Mouse (Mus musculus) lung, embryonic 16.5 days (tissue): ENCODE measurements around the gene Bcat1. TPM values are rescaled to one million over a fixed set of nuclear protein-coding genes. Genes with fewer than 3 reads are reported as not detected.

ENCODE experiments used
- ATAC-seq: fragments of 200-750 bp; cut with Nextera tagmentation; 2 replicates; pipeline ENCODE4 v1.8.0; 2017; ENCODE audit warnings: low read depth, mild to moderate bottlenecking, moderate library complexity
- H3K27ac ChIP-seq: fragments of 300-500 bp; sonication (generic); 2 replicates; pipeline ENCODE4 v1.5.1; 2014; ENCODE audit warnings: mild to moderate bottlenecking, control low read depth, low read length
- H3K27me3 ChIP-seq: fragments of 300-500 bp; sonication (generic); 2 replicates; pipeline ENCODE4 v1.6.1; 2014; ENCODE audit warnings: low read depth, low read length, mixed read lengths; ENCODE audit not compliant: control insufficient read depth, insufficient read depth
- H3K36me3 ChIP-seq: fragments of 300-500 bp; sonication (generic); 2 replicates; pipeline ENCODE4 v1.6.1; 2014; ENCODE audit warnings: low read length; ENCODE audit not compliant: control insufficient read depth, insufficient read depth
- H3K4me1 ChIP-seq: fragments of 300-500 bp; sonication (generic); replicated peaks from 2 replicates; pipeline ENCODE4 v1.6.1; 2014; ENCODE audit warnings: low read length, mixed read lengths; ENCODE audit not compliant: control insufficient read depth, insufficient read depth
- H3K4me2 ChIP-seq: fragments of 300-500 bp; sonication (generic); 2 replicates; pipeline ENCODE4 v1.6.1; 2014; ENCODE audit warnings: low read depth, low read length, control low read depth
- H3K4me3 ChIP-seq: fragments of 300-500 bp; sonication (generic); 2 replicates; pipeline ENCODE4 v1.5.1; 2014; ENCODE audit warnings: mild to moderate bottlenecking, low read length, control low read depth
- H3K9ac ChIP-seq: fragments of 300-500 bp; sonication (generic); 2 replicates; pipeline ENCODE4 v1.6.1; 2014; ENCODE audit warnings: low read length, control low read depth
- H3K9me3 ChIP-seq: fragments of 300-500 bp; sonication (generic); 2 replicates; pipeline ENCODE4 v1.6.1; 2016; ENCODE audit warnings: low read length; ENCODE audit not compliant: control insufficient read depth
- WGBS: fragments of 180-500 bp; shearing (Covaris S2); extraction: QIAGEN DNeasy Blood & Tissue Kit; methylation state at CpG from one replicate; pipeline ENCODE4 v1.1.7; 2014; 5-methylcytosine and 5-hydroxymethylcytosine counted together
- polyA plus RNA-seq: library from polyadenylated mRNA; unstranded; fragments of >200 nt; fragmentation: Nextera tagmentation; extraction: Ambion mirVana; gene quantifications from 2 replicates; pipeline ENCODE4 v1.2.1, GENCODE M21; 2015

The Bcat1 gene
- polyA plus RNA-seq, 1 experiment from 2014 or later, result 3.7 TPM

DNA sequence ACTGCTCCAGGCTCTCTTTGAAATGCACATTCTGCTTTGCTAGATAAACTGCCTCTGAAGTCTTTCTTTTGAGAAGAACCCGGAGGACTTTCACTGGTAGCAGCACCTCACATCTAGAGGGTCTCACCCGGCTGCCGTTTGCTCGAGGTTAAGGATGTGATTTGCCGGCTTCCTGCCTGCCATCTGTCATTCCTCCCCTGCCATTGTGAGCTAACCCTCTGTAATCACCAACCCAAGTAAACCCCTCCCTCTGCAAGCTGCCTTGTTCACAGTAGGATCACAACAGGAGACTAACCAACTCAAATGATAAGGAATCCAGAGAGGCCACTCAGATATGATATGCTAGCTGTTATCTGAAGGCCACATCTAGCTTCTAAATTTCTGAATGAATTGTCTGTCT lies 53.6 kb downstream of the Bcat1 start:
- Histone ChIP-seq H3K9ac (no peak overlapping the region), H3K4me2 (no peak overlapping the region), H3K27ac (no peak overlapping the region), H3K4me3 (no peak overlapping the region), H3K4me1 (no peaks in the 10 kb centered on the region), H3K36me3 (no peaks in the 10 kb centered on the region), H3K27me3 (no peaks in the 10 kb centered on the region), H3K9me3 (peaks cover 5% of the 10 kb centered on the region; the same call in 1 of the 2 replicates)
- 50% methylated on average over 5 of the region's 5 CpGs for WGBS
- ATAC-seq, result no peak

DNA sequence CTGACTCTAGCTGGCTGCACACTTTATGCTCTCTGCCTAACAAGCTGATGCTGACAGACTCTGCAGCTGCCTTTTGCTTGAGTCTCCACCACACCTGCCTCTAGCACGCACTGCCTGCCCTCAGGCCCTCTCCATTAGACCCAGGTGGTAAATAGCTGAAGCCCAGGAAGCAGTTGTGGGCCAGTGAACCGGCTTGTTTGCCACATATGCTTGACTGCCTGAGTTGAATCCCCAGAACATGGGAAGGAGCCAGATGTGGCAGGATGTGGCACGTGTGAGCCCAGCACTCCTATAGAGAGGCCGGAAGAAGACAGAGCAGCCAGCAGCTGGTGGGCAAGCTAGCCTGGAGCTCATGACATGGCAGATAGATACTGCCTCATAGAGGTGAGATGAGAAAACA lies 55.4 kb downstream of the Bcat1 start:
- H3K27me3 ChIP-seq, result no peaks in the 10 kb centered on the region
- H3K36me3 ChIP-seq, result no peaks in the 10 kb centered on the region
- H3K4me1 ChIP-seq, result no peaks in the 10 kb centered on the region
- H3K27ac ChIP-seq, result no peak overlapping the region
- ATAC-seq, result no peak
- peaks cover 5% of the 10 kb centered on the region; the same call in 1 of the 2 replicates for H3K9me3 ChIP-seq
- 89% methylated on average over 4 of the region's 4 CpGs for WGBS
- no peak overlapping the region for H3K4me2 ChIP-seq
- H3K9ac ChIP-seq, result no peak overlapping the region
- H3K4me3 ChIP-seq, result no peak overlapping the region

DNA sequence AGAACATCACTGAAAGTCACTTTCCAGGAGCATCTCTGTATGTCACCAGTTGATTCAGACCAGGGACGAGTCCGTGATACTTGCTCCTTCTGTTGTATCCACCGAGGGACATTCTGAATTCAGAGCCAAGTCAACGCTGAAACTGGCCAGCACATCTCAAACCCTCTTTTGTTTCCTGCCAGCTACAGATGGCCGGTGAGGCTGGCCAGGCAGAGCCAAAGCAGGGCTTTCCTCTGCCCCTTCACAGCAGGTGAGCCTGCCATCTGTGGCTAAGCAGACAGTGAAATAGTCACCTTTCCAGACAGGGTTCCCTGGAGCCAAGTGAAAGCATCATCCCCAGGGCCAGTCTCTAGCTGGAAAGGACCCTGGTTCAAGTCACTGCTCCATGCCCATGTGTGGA lies 57.7 kb downstream of the Bcat1 start:
- H3K27ac ChIP-seq, result no peak overlapping the region
- no peak for ATAC-seq
- H3K9ac ChIP-seq, result no peak overlapping the region
- no peak overlapping the region for H3K4me3 ChIP-seq
- 84% methylated on average over 5 of the region's 5 CpGs for WGBS
- H3K4me1 ChIP-seq, result no peaks in the 10 kb centered on the region
- H3K36me3 ChIP-seq, result no peaks in the 10 kb centered on the region
- H3K9me3 ChIP-seq, result peaks cover 7% of the 10 kb centered on the region
- no peak overlapping the region for H3K4me2 ChIP-seq
- H3K27me3 ChIP-seq, result no peaks in the 10 kb centered on the region

DNA sequence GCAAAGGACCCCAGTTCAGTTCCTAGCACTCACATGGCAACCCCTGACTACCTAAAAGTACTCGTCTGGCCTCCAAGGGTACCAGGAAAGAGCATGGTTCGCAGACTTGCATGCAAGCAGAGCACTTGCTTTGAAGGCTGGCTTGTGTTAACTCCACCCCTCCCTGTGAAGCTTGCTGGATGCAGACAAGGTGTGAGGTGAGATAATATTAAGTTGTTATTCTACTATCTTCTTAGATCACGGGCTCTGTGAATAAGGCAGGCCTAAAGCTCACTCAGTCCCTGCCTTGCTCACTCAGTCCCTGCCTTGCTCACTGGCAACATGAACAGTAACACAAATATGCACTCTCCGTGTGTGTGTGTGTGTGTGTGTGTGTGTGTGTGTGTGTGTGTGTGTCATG lies 58.5 kb downstream of the Bcat1 start:
- Histone ChIP-seq H3K36me3 (no peaks in the 10 kb centered on the region), H3K4me1 (no peaks in the 10 kb centered on the region), H3K4me3 (no peak overlapping the region), H3K27me3 (no peaks in the 10 kb centered on the region), H3K27ac (no peak overlapping the region), H3K9me3 (peaks cover 3% of the 10 kb centered on the region), H3K4me2 (no peak overlapping the region), H3K9ac (no peak overlapping the region)
- 81% methylated on average over 4 of the region's 4 CpGs for WGBS
- ATAC-seq, result no peak

DNA sequence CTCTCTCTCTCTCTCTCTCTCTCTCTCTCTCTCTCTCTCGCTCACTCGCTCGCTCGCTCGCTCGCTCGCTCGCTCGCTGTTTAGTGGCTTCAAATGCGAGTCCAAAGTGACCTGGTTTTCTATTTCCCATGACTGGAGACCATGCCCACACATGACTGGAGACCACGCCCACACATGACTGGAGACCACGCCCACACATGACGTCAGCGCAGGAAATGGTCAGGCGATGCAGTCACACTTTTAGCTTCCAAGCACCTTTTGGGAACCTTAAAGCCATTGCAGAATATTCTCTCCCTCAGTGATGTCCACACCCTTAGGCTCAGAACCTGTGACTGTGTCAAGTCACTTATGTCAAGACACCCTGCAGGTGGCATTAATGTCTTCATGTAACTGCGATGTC lies 59.3 kb downstream of the Bcat1 start:
- no peak overlapping the region for H3K9ac ChIP-seq
- peaks cover 3% of the 10 kb centered on the region for H3K9me3 ChIP-seq
- H3K4me2 ChIP-seq, result no peak overlapping the region
- H3K27ac ChIP-seq, result no peak overlapping the region
- no peaks in the 10 kb centered on the region for H3K27me3 ChIP-seq
- no peak for ATAC-seq
- 90% methylated on average over 16 of the region's 16 CpGs for WGBS
- no peak overlapping the region for H3K4me3 ChIP-seq
- H3K36me3 ChIP-seq, result no peaks in the 10 kb centered on the region
- peaks cover 4% of the 10 kb centered on the region; the same call in 1 of the 2 replicates for H3K4me1 ChIP-seq

DNA sequence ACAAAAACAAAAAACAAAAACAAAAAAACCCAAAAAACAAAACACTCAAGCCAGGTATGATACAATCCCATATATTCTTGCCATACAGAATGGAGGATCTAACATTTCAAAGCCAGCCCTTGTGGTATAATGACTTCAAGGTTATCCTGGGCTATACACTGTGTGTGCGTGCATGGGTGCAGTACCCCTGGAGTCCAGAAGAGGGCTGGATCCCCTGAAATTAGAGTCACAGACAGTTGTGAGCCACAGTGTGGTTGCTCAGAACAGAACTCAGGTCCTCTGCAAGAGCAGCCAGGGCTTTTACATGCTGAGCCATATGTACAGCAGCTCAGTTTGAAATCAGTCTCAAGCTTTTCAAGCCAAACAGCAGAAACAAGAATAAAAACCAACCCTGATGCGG lies 61.0 kb downstream of the Bcat1 start:
- Histone ChIP-seq H3K36me3 (no peaks in the 10 kb centered on the region), H3K4me3 (no peak overlapping the region), H3K4me1 (peaks cover 4% of the 10 kb centered on the region; the same call in 1 of the 2 replicates), H3K27me3 (no peaks in the 10 kb centered on the region), H3K9me3 (peaks cover 3% of the 10 kb centered on the region), H3K9ac (no peak overlapping the region), H3K4me2 (no peak overlapping the region), H3K27ac (no peak overlapping the region)
- 94% methylated on average over 2 of the region's 2 CpGs for WGBS
- ATAC-seq, result no peak

DNA sequence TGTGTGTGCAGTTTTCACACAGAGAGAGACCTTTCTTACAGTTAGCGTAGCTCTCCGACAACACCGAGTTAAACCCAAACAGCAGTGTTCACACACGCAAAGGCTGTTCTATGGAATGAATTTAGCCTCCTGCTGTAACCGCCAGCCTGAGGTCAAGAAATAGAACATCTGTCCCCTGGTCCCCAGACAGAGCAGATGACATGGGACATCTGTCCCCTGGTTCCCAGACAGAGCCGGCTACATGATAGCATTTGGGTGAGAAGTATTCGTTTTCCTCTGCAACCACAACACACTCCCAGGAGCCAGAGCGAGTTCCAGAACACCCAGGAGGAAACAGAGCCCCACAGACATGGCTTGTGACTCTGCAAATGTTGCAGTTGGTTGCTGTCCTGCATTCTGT lies 63.3 kb downstream of the Bcat1 start:
- Histone ChIP-seq H3K4me2 (no peak overlapping the region), H3K27me3 (no peaks in the 10 kb centered on the region), H3K36me3 (no peaks in the 10 kb centered on the region), H3K27ac (no peak overlapping the region), H3K4me1 (peaks cover 4% of the 10 kb centered on the region; the same call in 1 of the 2 replicates), H3K4me3 (no peak overlapping the region), H3K9ac (no peak overlapping the region), H3K9me3 (peaks cover 3% of the 10 kb centered on the region)
- 55% methylated on average over 8 of the region's 8 CpGs for WGBS
- ATAC-seq, result peak; percentile 87

DNA sequence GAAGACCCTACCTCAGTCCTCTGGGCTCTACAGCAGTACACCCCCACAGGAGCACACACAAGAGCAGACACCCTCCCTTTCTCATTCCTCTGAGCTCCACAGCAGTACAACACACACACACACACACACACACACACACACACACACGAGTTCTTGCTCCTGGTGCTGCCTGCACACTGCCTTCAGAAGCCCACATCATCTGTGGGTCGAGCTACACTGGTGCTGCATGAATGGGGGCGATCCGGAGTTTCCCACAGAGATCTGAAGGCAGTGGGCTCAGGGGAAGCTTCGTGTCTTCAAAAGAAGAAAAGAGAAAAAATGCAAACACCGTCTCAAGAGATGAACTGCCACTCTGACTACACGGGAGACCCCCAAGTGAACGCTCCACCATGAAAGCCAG lies 64.8 kb downstream of the Bcat1 start:
- no peak for ATAC-seq
- no peaks in the 10 kb centered on the region for H3K27me3 ChIP-seq
- H3K9me3 ChIP-seq, result peaks cover 3% of the 10 kb centered on the region
- peaks cover 4% of the 10 kb centered on the region; the same call in 1 of the 2 replicates for H3K4me1 ChIP-seq
- no peak overlapping the region for H3K9ac ChIP-seq
- H3K36me3 ChIP-seq, result no peaks in the 10 kb centered on the region
- H3K4me3 ChIP-seq, result no peak overlapping the region
- H3K27ac ChIP-seq, result no peak overlapping the region
- 79% methylated on average over 8 of the region's 8 CpGs for WGBS
- H3K4me2 ChIP-seq, result no peak overlapping the region

DNA sequence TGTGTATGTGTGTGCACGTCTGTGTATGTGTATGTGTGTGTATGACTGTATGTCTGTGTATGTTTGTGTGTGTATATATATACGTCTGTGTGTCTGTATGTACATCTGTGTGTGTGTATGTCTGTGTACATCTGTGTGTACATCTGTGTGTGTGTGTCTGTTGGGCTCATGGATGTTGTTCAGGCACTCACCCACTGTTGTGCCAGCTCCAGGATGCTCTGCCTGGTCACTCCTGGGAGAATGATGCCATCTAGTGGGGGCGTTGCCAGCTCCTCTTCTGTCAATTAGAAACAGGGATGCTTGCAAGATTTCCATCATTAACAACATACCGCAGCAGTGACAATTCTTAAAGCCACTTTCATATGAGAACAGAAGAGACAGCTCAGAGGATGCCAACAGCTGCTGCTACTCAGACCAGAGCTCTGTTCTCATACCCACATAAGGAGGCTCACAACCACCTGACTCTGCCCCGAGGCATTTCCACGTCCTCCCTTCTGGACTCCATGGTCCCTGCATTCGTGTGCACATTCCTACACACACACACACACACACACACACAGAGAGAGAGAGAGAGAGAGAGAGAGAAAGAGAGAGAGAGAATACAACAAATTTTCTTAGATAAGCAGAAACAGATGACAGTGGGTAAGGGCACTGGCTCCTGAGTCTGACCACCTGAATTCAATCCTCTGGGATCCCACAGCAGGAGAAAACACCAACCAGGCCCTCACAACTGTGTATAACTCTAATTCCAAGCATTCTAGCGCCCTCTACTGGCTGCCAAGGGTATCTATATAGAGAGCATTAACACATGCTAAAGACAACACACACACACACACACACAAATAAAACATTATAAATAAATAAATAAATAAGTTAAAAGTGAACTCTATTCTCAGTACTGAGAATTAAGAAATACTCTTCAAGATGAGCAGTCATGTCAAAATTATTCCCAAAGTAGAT lies 65.8 kb downstream of the Bcat1 start:
- Histone ChIP-seq H3K4me3 (no peak overlapping the region), H3K4me1 (peaks cover 4% of the 10 kb centered on the region; the same call in 1 of the 2 replicates), H3K36me3 (no peaks in the 10 kb centered on the region), H3K4me2 (no peak overlapping the region), H3K9me3 (peaks cover 3% of the 10 kb centered on the region), H3K27ac (no peak overlapping the region), H3K27me3 (no peaks in the 10 kb centered on the region), H3K9ac (no peak overlapping the region)
- 72% methylated on average over 8 of the region's 8 CpGs for WGBS
- no peak for ATAC-seq
